ENCODE assay signal across 8 mouse cellular contexts in genomic region chrX:73922550-73922882, GRCm38 (mm10). TPM values are rescaled to one million over a fixed set of nuclear protein-coding genes. Genes with fewer than 3 reads are reported as not detected.
DNase-seq lines count a peak whose midpoint lies in the region; ATAC-seq and TF ChIP-seq lines count a peak whose summit lies in the region.

No protein-coding gene starts in this region.

- TF ChIP-seq CTCF in small intestine, adult 2 months (IDR thresholded peaks at IDR 0.05; ENCODE audit: extremely low read depth, insufficient read length, insufficient replicate concordance, low read depth, low read length) = no peak

- H3K9ac ChIP-seq in kidney, embryonic 14.5 days (ENCODE audit: low read depth, low read length) = peak overlapping the region; percentile 55; the same call in 1 of the 2 replicates
- peak overlapping the region; percentile 68 for H3K9ac ChIP-seq in embryonic facial prominence, embryonic 11.5 days (replicated peaks; ENCODE audit: low read length)
- peak overlapping the region; percentile 56; the same call in 1 of the 2 replicates for H3K9ac ChIP-seq in limb, embryonic 11.5 days (ENCODE audit: low read length)

- no peaks in the 10 kb centered on the region for H3K9me3 ChIP-seq in kidney, embryonic 14.5 days (ENCODE audit: control insufficient read depth, low read length)
- H3K9me3 ChIP-seq in embryonic facial prominence, embryonic 11.5 days (replicated peaks; ENCODE audit: control insufficient read depth, low read length) = no peaks in the 10 kb centered on the region
- H3K9me3 ChIP-seq in limb, embryonic 11.5 days (ENCODE audit: control insufficient read depth, low read length) = no peaks in the 10 kb centered on the region

- no peaks in the 10 kb centered on the region for H3K27me3 ChIP-seq in kidney, embryonic 14.5 days (ENCODE audit: control insufficient read depth, insufficient read depth, low read length)
- H3K27me3 ChIP-seq in embryonic facial prominence, embryonic 11.5 days (ENCODE audit: control insufficient read depth, insufficient read depth, low read length) = no peaks in the 10 kb centered on the region
- no peaks in the 10 kb centered on the region for H3K27me3 ChIP-seq in limb, embryonic 11.5 days (ENCODE audit: control insufficient read depth, insufficient read depth, low read length)
- H3K27me3 ChIP-seq in small intestine, adult 2 months (ENCODE audit: control insufficient read depth, insufficient read depth, low read length) = no peaks in the 10 kb centered on the region

- peak overlapping the region; percentile 52 for H3K4me2 ChIP-seq in kidney, embryonic 14.5 days (replicated peaks; ENCODE audit: low read depth, low read length)
- H3K4me2 ChIP-seq in embryonic facial prominence, embryonic 11.5 days (ENCODE audit: low read depth, low read length) = peak overlapping the region; percentile 59
- peak overlapping the region; percentile 58 for H3K4me2 ChIP-seq in limb, embryonic 11.5 days (ENCODE audit: low read depth, severe bottlenecking)

- peaks cover 16% of the 10 kb centered on the region for H3K36me3 ChIP-seq in kidney, embryonic 14.5 days (ENCODE audit: control insufficient read depth, insufficient read depth, low read length)
- no peaks in the 10 kb centered on the region for H3K36me3 ChIP-seq in embryonic facial prominence, embryonic 11.5 days (replicated peaks; ENCODE audit: control insufficient read depth, insufficient read depth, low read depth, low read length)
- H3K36me3 ChIP-seq in limb, embryonic 11.5 days (ENCODE audit: control insufficient read depth, insufficient read depth, low read length) = no peaks in the 10 kb centered on the region
- peaks cover 6% of the 10 kb centered on the region for H3K36me3 ChIP-seq in small intestine, adult 2 months (ENCODE audit: control insufficient read depth, insufficient read depth, low read length)

- no peak for DNase-seq in kidney, postnatal 25 days
- peak; percentile 5 for DNase-seq in embryonic facial prominence, embryonic 11.5 days (ENCODE audit: low spot score)
- no peak for DNase-seq in limb, embryonic 11.5 days (ENCODE audit: low spot score)
- DNase-seq in layer of hippocampus, adult 11-12 months (ENCODE audit: low spot score) = no peak
- DNase-seq in urinary bladder, postnatal 25 days (ENCODE audit: low spot score) = no peak
- no peak for DNase-seq in gastrocnemius, adult 18-20 months (ENCODE audit: low spot score)

- peak overlapping the region; percentile 67; the same call in 1 of the 2 replicates for H3K27ac ChIP-seq in kidney, embryonic 14.5 days (ENCODE audit: low read depth, low read length)
- H3K27ac ChIP-seq in embryonic facial prominence, embryonic 11.5 days (replicated peaks; ENCODE audit: low read depth, low read length) = no peak overlapping the region
- no peak overlapping the region for H3K27ac ChIP-seq in limb, embryonic 11.5 days (replicated peaks; ENCODE audit: low read depth, low read length)
- peak overlapping the region; percentile 50 for H3K27ac ChIP-seq in small intestine, adult 2 months (ENCODE audit: insufficient read depth, low read depth, low read length)

- peak; percentile 25; the same call in 1 of the 2 replicates for ATAC-seq in kidney, embryonic 14.5 days (ENCODE audit: low FRiP score, low TSS enrichment)
- ATAC-seq in embryonic facial prominence, embryonic 11.5 days (replicated peaks; ENCODE audit: insufficient number of reproducible peaks, low FRiP score, low TSS enrichment, low read depth) = no peak
- no peak for ATAC-seq in limb, embryonic 11.5 days (ENCODE audit: insufficient number of reproducible peaks, low FRiP score, low TSS enrichment, low read depth)

- H3K4me1 ChIP-seq in kidney, embryonic 14.5 days (ENCODE audit: control insufficient read depth, insufficient read depth, low read length) = no peaks in the 10 kb centered on the region
- H3K4me1 ChIP-seq in embryonic facial prominence, embryonic 11.5 days (ENCODE audit: control insufficient read depth, insufficient read depth, low read length) = no peaks in the 10 kb centered on the region
- H3K4me1 ChIP-seq in limb, embryonic 11.5 days (ENCODE audit: control insufficient read depth, insufficient read depth, low read length) = no peaks in the 10 kb centered on the region
- H3K4me1 ChIP-seq in small intestine, adult 2 months (ENCODE audit: control insufficient read depth, insufficient read depth, insufficient read length, low read length) = no peaks in the 10 kb centered on the region

- H3K4me3 ChIP-seq in kidney, embryonic 14.5 days (ENCODE audit: low read length) = peak overlapping the region; percentile 60
- H3K4me3 ChIP-seq in embryonic facial prominence, embryonic 11.5 days (ENCODE audit: low read depth, low read length) = peak overlapping the region; percentile 52
- H3K4me3 ChIP-seq in limb, embryonic 11.5 days (ENCODE audit: low read depth, low read length) = peak overlapping the region; percentile 49
- peak overlapping the region; percentile 93 for H3K4me3 ChIP-seq in small intestine, adult 2 months (ENCODE audit: low read depth, low read length)

- TF ChIP-seq POLR2A in small intestine, adult 2 months (IDR thresholded peaks at IDR 0.05; ENCODE audit: low read depth, low read length) = no peak

- 81% methylated on average over 8 of the region's 8 CpGs for WGBS in kidney, embryonic 14.5 days
- WGBS in embryonic facial prominence, embryonic 11.5 days = 69% methylated on average over 6 of the region's 8 CpGs
- 78% methylated on average over 8 of the region's 8 CpGs for WGBS in limb, embryonic 11.5 days
- WGBS in small intestine, adult 2 months = 71% methylated on average over 8 of the region's 8 CpGs

RNA-seq across cellular contexts. Expression of gene Naa10, which starts 0.8 kb away (rescaled TPM):
- polyA plus RNA-seq in kidney, embryonic 14.5 days (2014; fragmentation: Nextera tagmentation; extraction: Ambion mirVana) = 140 and 168 TPM in 2 replicates
- polyA plus RNA-seq in embryonic facial prominence, embryonic 11.5 days (2014; fragmentation: Nextera tagmentation; extraction: Ambion mirVana) = 154 and 159 TPM in 2 replicates
- 156 and 159 TPM in 2 replicates for polyA plus RNA-seq in limb, embryonic 11.5 days (2014; fragmentation: Nextera tagmentation; extraction: Ambion mirVana)
- polyA plus RNA-seq in small intestine, adult 2 months (2012; rRNA removed) = 33.3 and 50.5 TPM in 2 replicates
- 10 to 100 TPM; 50.2 to 56.5 TPM for total RNA-seq in gastrocnemius, adult 18-20 months (2021)

RNA-seq across cellular contexts. Expression of gene Arhgap4, which starts 0.8 kb away (rescaled TPM):
- 1.7 and 4.2 TPM in 2 replicates for polyA plus RNA-seq in kidney, embryonic 14.5 days (2014; fragmentation: Nextera tagmentation; extraction: Ambion mirVana)
- polyA plus RNA-seq in embryonic facial prominence, embryonic 11.5 days (2014; fragmentation: Nextera tagmentation; extraction: Ambion mirVana) = 1.5 and 2.0 TPM in 2 replicates
- 2.0 and 2.3 TPM in 2 replicates for polyA plus RNA-seq in limb, embryonic 11.5 days (2014; fragmentation: Nextera tagmentation; extraction: Ambion mirVana)
- 16.7 and 22.9 TPM in 2 replicates for polyA plus RNA-seq in small intestine, adult 2 months (2012; rRNA removed)
- under 1 TPM; 0.33 to 0.43 TPM for total RNA-seq in gastrocnemius, adult 18-20 months (2021)

RNA-seq across cellular contexts. Expression of gene Renbp, which starts 8.1 kb away (rescaled TPM):
- polyA plus RNA-seq in kidney, embryonic 14.5 days (2014; fragmentation: Nextera tagmentation; extraction: Ambion mirVana) = 36.9 and 38.8 TPM in 2 replicates
- polyA plus RNA-seq in embryonic facial prominence, embryonic 11.5 days (2014; fragmentation: Nextera tagmentation; extraction: Ambion mirVana) = 20.3 and 24.3 TPM in 2 replicates
- polyA plus RNA-seq in limb, embryonic 11.5 days (2014; fragmentation: Nextera tagmentation; extraction: Ambion mirVana) = 9.8 and 13.2 TPM in 2 replicates
- polyA plus RNA-seq in small intestine, adult 2 months (2012; rRNA removed) = 2.4 and 4.2 TPM in 2 replicates
- 1 to 10 TPM; 1.6 to 2.0 TPM for total RNA-seq in gastrocnemius, adult 18-20 months (2021)

RNA-seq across cellular contexts. Expression of gene L1cam, which starts 26.6 kb away (rescaled TPM):
- 4.2 and 6.1 TPM in 2 replicates for polyA plus RNA-seq in kidney, embryonic 14.5 days (2014; fragmentation: Nextera tagmentation; extraction: Ambion mirVana)
- polyA plus RNA-seq in embryonic facial prominence, embryonic 11.5 days (2014; fragmentation: Nextera tagmentation; extraction: Ambion mirVana) = 6.6 and 10.8 TPM in 2 replicates
- 0.85 and 1.2 TPM in 2 replicates for polyA plus RNA-seq in limb, embryonic 11.5 days (2014; fragmentation: Nextera tagmentation; extraction: Ambion mirVana)
- polyA plus RNA-seq in small intestine, adult 2 months (2012; rRNA removed) = 7.9 and 20.8 TPM in 2 replicates
- 1 to 10 TPM; 1.5 to 2.7 TPM for total RNA-seq in gastrocnemius, adult 18-20 months (2021)

RNA-seq across cellular contexts. Expression of gene Avpr2, which starts 30.6 kb away (rescaled TPM):
- polyA plus RNA-seq in kidney, embryonic 14.5 days (2014; fragmentation: Nextera tagmentation; extraction: Ambion mirVana) = 2.3 and 4.4 TPM in 2 replicates
- polyA plus RNA-seq in embryonic facial prominence, embryonic 11.5 days (2014; fragmentation: Nextera tagmentation; extraction: Ambion mirVana) = 0.25 TPM in 1 of 2 replicates, not detected in the other
- polyA plus RNA-seq in limb, embryonic 11.5 days (2014; fragmentation: Nextera tagmentation; extraction: Ambion mirVana) = 0.21 and 0.35 TPM in 2 replicates
- 0.09 TPM in 1 of 2 replicates, not detected in the other for polyA plus RNA-seq in small intestine, adult 2 months (2012; rRNA removed)
- total RNA-seq in gastrocnemius, adult 18-20 months (2021) = not detected

Comparison
In these comparisons a context has a peak if more than half of its experiments do, and no peak if none do; other contexts are left out.
1. H3K27ac ChIP-seq: peak in kidney, embryonic 14.5 days (single experiment) and small intestine, adult 2 months (single experiment); none in embryonic facial prominence, embryonic 11.5 days (single experiment) and limb, embryonic 11.5 days (single experiment).
2. Peak in every context shown above with its lines, with median percentiles within 50 percentile points of each other: H3K4me2 ChIP-seq, H3K4me3 ChIP-seq and H3K9ac ChIP-seq.